Mouse (Mus musculus) hindbrain, embryonic 15.5 days (tissue): ENCODE results near the gene Vkorc1. TPM values are rescaled to one million over a fixed set of nuclear protein-coding genes. Genes with fewer than 3 reads are reported as not detected.

Source experiments
- ATAC-seq: fragments of 200-750 bp; cut with Nextera tagmentation; 2 replicates; pipeline ENCODE4 v1.8.0; 2017; ENCODE audit warnings: low read depth, moderate number of reproducible peaks, moderate TSS enrichment; ENCODE audit not compliant: low FRiP score
- H3K27ac ChIP-seq: fragments of 300-500 bp; sonication (generic); replicated peaks from 2 replicates; pipeline ENCODE4 v1.5.1; 2015; ENCODE audit warnings: mild to moderate bottlenecking, inconsistent platforms
- H3K27me3 ChIP-seq: fragments of 300-500 bp; sonication (generic); 2 replicates; pipeline ENCODE4 v1.6.1; 2015; ENCODE audit warnings: control low read depth, inconsistent platforms
- H3K36me3 ChIP-seq: fragments of 300-500 bp; sonication (generic); 2 replicates; pipeline ENCODE4 v1.6.1; 2015; ENCODE audit warnings: control low read depth, inconsistent platforms
- H3K4me1 ChIP-seq: fragments of 300-500 bp; sonication (generic); replicated peaks from 2 replicates; pipeline ENCODE4 v1.6.1; 2015; ENCODE audit warnings: control low read depth, inconsistent platforms
- H3K4me2 ChIP-seq: fragments of 300-500 bp; sonication (generic); 2 replicates; pipeline ENCODE4 v1.6.1; 2015; ENCODE audit warnings: moderate library complexity, mild to moderate bottlenecking, inconsistent platforms
- H3K4me3 ChIP-seq: fragments of 300-500 bp; sonication (generic); 2 replicates; pipeline ENCODE4 v1.5.1; 2015; ENCODE audit warnings: mild to moderate bottlenecking, inconsistent platforms
- H3K9ac ChIP-seq: fragments of 300-500 bp; sonication (generic); 2 replicates; pipeline ENCODE4 v1.6.1; 2015; ENCODE audit warnings: inconsistent platforms
- H3K9me3 ChIP-seq: fragments of 300-500 bp; sonication (generic); 2 replicates; pipeline ENCODE4 v1.6.1; 2016; ENCODE audit warnings: control low read depth, inconsistent platforms
- WGBS: fragments of 180-500 bp; shearing (Covaris S2); methylation state at CpG from one replicate; pipeline ENCODE4 v1.1.7; 2015; 5-methylcytosine and 5-hydroxymethylcytosine counted together
- polyA plus RNA-seq: library from polyadenylated mRNA; unstranded; fragments of >200 nt; fragmentation: Nextera tagmentation; extraction: Ambion mirVana; gene quantifications from 2 replicates; pipeline ENCODE4 v1.2.1, GENCODE M21; 2015

Vkorc1 gene
- polyA plus RNA-seq, 1 experiment from 2014 or later = 69.6 TPM

GRCm38 (mm10) chr7:127890798-127891197 is 4.6 kb downstream of the Vkorc1 start, which contains the start of gene Prss53:
Gene Prss53, minus strand, starts transcription at chr7:127890970.
- no peak within 1 kb of the TSS for H3K9ac ChIP-seq
- 41% methylated on average over 4 of the region's 4 CpGs for WGBS
- no peaks in the 10 kb centered on the region for H3K9me3 ChIP-seq
- peaks cover 48% of the 10 kb centered on the region for H3K36me3 ChIP-seq
- H3K4me3 ChIP-seq = no peak within 1 kb of the TSS
- H3K27ac ChIP-seq = no peak within 1 kb of the TSS
- H3K4me1 ChIP-seq = peaks cover 17% of the 10 kb centered on the region
- no peak for ATAC-seq
- no peak within 1 kb of the TSS for H3K4me2 ChIP-seq
- H3K27me3 ChIP-seq = no peaks in the 10 kb centered on the region

DNA sequence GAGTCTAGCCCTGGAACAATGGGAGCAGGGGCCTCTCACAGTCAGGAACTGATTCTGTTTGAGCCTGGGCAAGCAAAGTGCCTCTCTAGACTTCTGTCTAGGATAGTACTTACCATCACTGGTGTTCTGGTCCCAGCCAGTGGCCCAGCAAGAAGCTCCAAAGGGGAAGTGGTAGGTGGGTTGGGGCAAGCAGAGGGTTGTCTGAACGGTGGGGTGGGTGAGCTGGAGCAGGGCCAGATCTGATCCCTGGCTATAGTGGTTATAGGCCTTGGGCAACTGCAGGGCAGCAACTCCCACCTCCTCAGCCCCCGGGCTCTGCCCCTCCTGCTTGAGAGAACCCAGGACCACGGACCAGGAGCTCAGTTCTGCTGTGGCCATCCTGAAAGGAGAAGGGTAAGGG is 6.6 kb downstream of the Vkorc1 start:
- Histone ChIP-seq H3K9ac (no peak overlapping the region), H3K9me3 (no peaks in the 10 kb centered on the region), H3K4me3 (no peak overlapping the region), H3K4me2 (no peak overlapping the region), H3K4me1 (peaks cover 16% of the 10 kb centered on the region), H3K27ac (no peak overlapping the region), H3K36me3 (peaks cover 64% of the 10 kb centered on the region), H3K27me3 (no peaks in the 10 kb centered on the region)
- no peak for ATAC-seq
- WGBS = 81% methylated on average over 3 of the region's 3 CpGs

DNA sequence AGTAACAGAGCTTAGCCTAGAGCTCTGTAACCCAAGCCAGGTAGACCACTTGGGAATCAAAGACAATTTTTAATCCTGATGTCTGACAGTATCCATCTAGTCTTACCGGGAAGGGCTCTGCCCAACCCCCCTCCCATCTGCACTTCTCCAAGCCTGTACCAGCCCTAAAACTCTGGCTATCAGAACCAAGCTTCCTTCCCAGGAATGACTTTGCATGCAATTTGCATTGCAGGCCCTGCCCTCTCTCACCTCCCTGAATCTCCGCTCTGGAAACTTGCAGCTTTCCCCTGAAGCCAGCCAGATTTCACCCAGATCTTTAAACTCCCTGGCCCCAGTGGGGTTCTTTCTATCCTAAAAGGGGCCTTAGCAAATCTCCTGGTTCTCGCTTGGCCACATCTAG is 7.6 kb downstream of the Vkorc1 start:
- H3K4me3 ChIP-seq = no peak overlapping the region
- no peak for ATAC-seq
- WGBS = 87% methylated on average over 3 of the region's 3 CpGs

GRCm38 (mm10) chr7:127887191-127887590 is 8.2 kb downstream of the Vkorc1 start:
- Histone ChIP-seq H3K36me3 (peaks cover 71% of the 10 kb centered on the region), H3K4me2 (no peak overlapping the region), H3K27me3 (no peaks in the 10 kb centered on the region), H3K9me3 (no peaks in the 10 kb centered on the region), H3K27ac (no peak overlapping the region), H3K4me3 (no peak overlapping the region), H3K4me1 (peaks cover 23% of the 10 kb centered on the region), H3K9ac (no peak overlapping the region)
- ATAC-seq = no peak
- 84% methylated on average over 8 of the region's 8 CpGs for WGBS

More for the DNA sequence above, 7.6 kb downstream of the Vkorc1 start:
- Histone ChIP-seq H3K27me3 (no peaks in the 10 kb centered on the region), H3K9ac (no peak overlapping the region), H3K27ac (no peak overlapping the region), H3K4me2 (no peak overlapping the region), H3K9me3 (no peaks in the 10 kb centered on the region), H3K4me1 (peaks cover 23% of the 10 kb centered on the region), H3K36me3 (peaks cover 69% of the 10 kb centered on the region)

GRCm38 (mm10) chr7:127886551-127886950 is 8.9 kb downstream of the Vkorc1 start:
- WGBS = 95% methylated on average over 6 of the region's 6 CpGs
- H3K9me3 ChIP-seq = no peaks in the 10 kb centered on the region
- no peaks in the 10 kb centered on the region for H3K27me3 ChIP-seq
- H3K27ac ChIP-seq = no peak overlapping the region
- ATAC-seq = no peak
- peaks cover 23% of the 10 kb centered on the region for H3K4me1 ChIP-seq
- H3K9ac ChIP-seq = no peak overlapping the region
- H3K36me3 ChIP-seq = peaks cover 77% of the 10 kb centered on the region
- no peak overlapping the region for H3K4me3 ChIP-seq
- no peak overlapping the region for H3K4me2 ChIP-seq

- no peak overlapping the region for H3K9ac ChIP-seq
- peaks cover 83% of the 10 kb centered on the region for H3K36me3 ChIP-seq
- no peak overlapping the region for H3K4me2 ChIP-seq
- WGBS = 77% methylated on average over 6 of the region's 6 CpGs
- H3K9me3 ChIP-seq = no peaks in the 10 kb centered on the region
- peaks cover 23% of the 10 kb centered on the region for H3K4me1 ChIP-seq
- no peak overlapping the region for H3K27ac ChIP-seq
- no peak overlapping the region for H3K4me3 ChIP-seq
- H3K27me3 ChIP-seq = no peaks in the 10 kb centered on the region
- no peak for ATAC-seq
These were observed 9.5 kb downstream of the Vkorc1 start for GRCm38 (mm10) chr7:127885951-127886350.

- peaks cover 27% of the 10 kb centered on the region for H3K4me1 ChIP-seq
- no peak overlapping the region for H3K27ac ChIP-seq
- no peak overlapping the region for H3K4me2 ChIP-seq
- H3K36me3 ChIP-seq = peaks cover 66% of the 10 kb centered on the region
- no peak overlapping the region for H3K4me3 ChIP-seq
- no peaks in the 10 kb centered on the region for H3K9me3 ChIP-seq
- 89% methylated on average over 12 of the region's 12 CpGs for WGBS
- H3K9ac ChIP-seq = no peak overlapping the region
- H3K27me3 ChIP-seq = no peaks in the 10 kb centered on the region
- ATAC-seq = no peak
These were observed 15.0 kb downstream of the Vkorc1 start for GRCm38 (mm10) chr7:127880431-127880830.

- Histone ChIP-seq H3K9me3 (no peaks in the 10 kb centered on the region), H3K4me2 (no peak overlapping the region), H3K9ac (no peak overlapping the region), H3K4me1 (peaks cover 29% of the 10 kb centered on the region), H3K36me3 (peaks cover 57% of the 10 kb centered on the region), H3K27ac (no peak overlapping the region), H3K4me3 (no peak overlapping the region), H3K27me3 (no peaks in the 10 kb centered on the region)
- WGBS = 96% methylated on average over 9 of the region's 9 CpGs
- ATAC-seq = no peak
These were observed 16.1 kb downstream of the Vkorc1 start for GRCm38 (mm10) chr7:127879301-127879700.

DNA sequence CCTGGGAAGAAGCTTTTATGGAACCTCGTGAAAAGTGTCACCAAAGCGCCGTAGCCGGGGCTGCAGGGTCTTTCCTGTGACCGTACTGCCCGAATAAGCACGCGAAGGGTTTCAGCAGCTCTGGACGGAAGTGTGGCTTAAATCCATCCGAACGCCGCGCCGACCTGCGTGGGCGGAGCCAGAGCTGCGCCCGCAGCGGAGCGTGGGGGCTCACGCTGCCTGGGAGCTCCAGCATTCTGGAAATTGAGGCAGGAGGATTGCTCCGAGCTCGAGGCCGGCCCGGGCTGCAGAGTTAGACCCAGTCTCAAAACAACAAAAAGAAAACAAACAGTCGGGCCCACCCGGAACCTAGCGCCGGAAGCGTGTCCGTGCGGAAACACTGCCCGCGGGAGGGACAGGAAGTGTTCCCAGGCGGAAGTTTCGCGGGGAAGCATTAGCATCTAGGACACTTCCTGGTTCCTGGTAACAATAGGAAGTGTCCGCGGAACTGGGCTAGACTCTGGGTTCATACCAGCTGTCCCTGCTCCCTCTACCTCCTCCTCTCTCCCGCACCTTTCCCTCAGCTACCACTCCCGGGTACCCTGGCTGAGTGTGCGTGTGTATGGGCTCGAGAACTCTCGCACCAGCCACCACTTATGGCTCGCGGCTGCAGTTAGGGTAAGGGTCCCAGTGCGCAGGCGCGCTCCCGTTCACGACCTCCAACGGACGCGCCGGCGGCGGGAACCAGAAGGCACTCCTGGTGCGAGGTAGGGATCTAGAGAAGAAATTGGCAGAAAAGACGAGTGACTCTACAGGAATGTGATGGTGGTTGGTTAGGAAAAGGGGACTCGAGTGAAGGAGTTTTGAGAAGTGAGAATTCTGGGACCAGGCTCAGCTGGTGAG is 18.7 kb downstream of the Vkorc1 start, which contains the start of gene Zfp668:
Zfp668 (minus strand) TSS at position 362 of the 882 bp plus-strand sequence.
- H3K4me2 ChIP-seq = peak within 1 kb of the TSS; percentile 76
- peak within 1 kb of the TSS; percentile 100 for H3K27ac ChIP-seq
- H3K4me1 ChIP-seq = peaks cover 34% of the 10 kb centered on the region
- WGBS = under 1% methylated on average over 60 of the region's 60 CpGs
- no peaks in the 10 kb centered on the region for H3K9me3 ChIP-seq
- H3K4me3 ChIP-seq = peak within 1 kb of the TSS; percentile 90
- no peaks in the 10 kb centered on the region for H3K27me3 ChIP-seq
- ATAC-seq = peak; percentile 69
- H3K36me3 ChIP-seq = peaks cover 33% of the 10 kb centered on the region
- H3K9ac ChIP-seq = peak within 1 kb of the TSS; percentile 96

- Histone ChIP-seq H3K27ac (peak within 1 kb of the TSS; percentile 100), H3K4me1 (peaks cover 34% of the 10 kb centered on the region), H3K27me3 (no peaks in the 10 kb centered on the region), H3K9ac (peak within 1 kb of the TSS; percentile 96), H3K4me3 (peak within 1 kb of the TSS; percentile 90), H3K36me3 (peaks cover 27% of the 10 kb centered on the region), H3K9me3 (no peaks in the 10 kb centered on the region), H3K4me2 (peak within 1 kb of the TSS; percentile 76)
- ATAC-seq = peak; percentile 88
- under 1% methylated on average over 41 of the region's 41 CpGs for WGBS
These were observed 19.4 kb downstream of the Vkorc1 start, which contains the start of gene Zfp646 for GRCm38 (mm10) chr7:127876041-127876466. Gene Zfp646, plus strand, starts transcription at chr7:127876221.

DNA sequence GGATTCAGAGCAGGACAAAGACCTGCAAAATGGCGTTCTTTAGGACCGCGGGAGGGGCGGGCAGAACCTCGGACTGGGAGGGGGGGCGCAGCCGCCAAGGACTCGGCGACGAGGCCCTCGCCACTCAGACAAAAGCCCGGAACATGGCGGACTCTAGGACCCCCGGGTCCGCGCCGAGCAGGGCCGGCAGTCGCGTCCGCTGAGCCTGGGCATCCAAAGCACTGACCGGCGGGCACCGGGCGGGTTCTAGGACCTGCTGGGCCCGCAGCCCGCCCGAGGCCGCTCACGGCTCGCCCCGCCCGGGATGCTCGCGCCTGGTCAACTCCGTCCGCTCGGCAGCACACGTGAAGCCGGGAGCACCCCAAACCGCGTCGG is 19.8 kb downstream of the Vkorc1 start:
- H3K36me3 ChIP-seq = peaks cover 25% of the 10 kb centered on the region
- peak overlapping the region; percentile 90 for H3K4me3 ChIP-seq
- H3K4me2 ChIP-seq = peak overlapping the region; percentile 76
- no peaks in the 10 kb centered on the region for H3K27me3 ChIP-seq
- no peaks in the 10 kb centered on the region for H3K9me3 ChIP-seq
- peaks cover 34% of the 10 kb centered on the region for H3K4me1 ChIP-seq
- under 1% methylated on average over 31 of the region's 43 CpGs for WGBS
- H3K27ac ChIP-seq = peak overlapping the region; percentile 100
- ATAC-seq = peak; percentile 96
- H3K9ac ChIP-seq = peak overlapping the region; percentile 96

DNA sequence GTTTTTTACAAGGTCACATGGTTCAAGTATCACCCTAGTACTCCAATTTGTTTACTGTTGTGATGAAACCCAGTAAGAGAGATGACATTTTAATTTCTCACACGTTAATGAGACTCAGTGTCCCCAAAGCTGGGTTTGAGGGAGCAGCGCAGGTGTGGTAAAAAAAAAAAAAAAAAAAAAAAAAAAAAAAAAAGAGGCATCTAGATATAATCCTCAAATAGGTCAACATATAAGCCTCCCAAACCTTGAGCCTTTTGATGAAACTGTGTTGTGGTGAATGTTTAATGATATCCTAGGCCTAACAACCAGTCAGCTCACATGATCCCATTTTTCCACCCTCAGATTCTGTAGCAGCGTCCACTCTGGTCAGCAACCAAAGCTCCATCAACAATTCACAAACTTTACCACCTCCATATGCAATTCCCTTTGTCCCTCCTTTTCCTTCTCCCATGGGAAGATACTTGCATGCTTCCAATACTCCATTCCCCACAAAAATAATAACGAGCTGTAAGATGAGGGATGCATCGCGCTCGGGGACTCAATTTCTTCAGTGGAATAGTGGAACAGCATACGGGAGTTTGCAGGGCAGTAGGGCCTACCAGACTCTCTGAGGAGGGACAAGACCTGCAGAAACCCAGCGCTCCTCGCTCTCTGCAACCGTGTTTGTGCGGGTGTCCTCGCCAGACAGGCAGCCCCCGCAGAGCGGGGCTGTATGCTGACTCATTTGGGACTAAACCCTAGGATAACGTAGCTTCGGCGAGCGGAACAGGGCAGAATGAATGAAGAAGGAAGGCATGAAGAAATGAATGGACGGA is 20.4 kb downstream of the Vkorc1 start:
- ATAC-seq = peak; percentile 52
- H3K4me2 ChIP-seq = peak overlapping the region; percentile 76

More for the DNA sequence above, 20.4 kb downstream of the Vkorc1 start:
- Histone ChIP-seq H3K27me3 (no peaks in the 10 kb centered on the region), H3K4me3 (peak overlapping the region; percentile 90), H3K27ac (peak overlapping the region; percentile 100), H3K4me1 (peaks cover 34% of the 10 kb centered on the region), H3K9ac (peak overlapping the region; percentile 96), H3K9me3 (no peaks in the 10 kb centered on the region), H3K36me3 (peaks cover 23% of the 10 kb centered on the region)
- 3% methylated on average over 20 of the region's 20 CpGs for WGBS
